Mouse (Mus musculus): Measurements from ENCODE around the gene Tial1. TPM values are rescaled to one million over a fixed set of nuclear protein-coding genes. Genes with fewer than 3 reads are reported as not detected.

Gene Tial1
- polyA plus RNA-seq, 1 experiment from 2014 or later: 15.4 TPM

GRCm38 (mm10) chr7:128402577-128402976 is 58.9 kb downstream of the Tial1 start:
- Histone ChIP-seq H3K9ac (replicated peaks; ENCODE audit: low read depth) (no peak overlapping the region), H3K9me3 (ENCODE audit: low read length) (no peaks in the 10 kb centered on the region), H3K4me3 (ENCODE audit: low read depth, low read length) (no peak overlapping the region), H3K4me2 (replicated peaks; ENCODE audit: low read depth, low read length) (no peak overlapping the region), H3K36me3 (ENCODE audit: insufficient read depth, low read length) (no peaks in the 10 kb centered on the region), H3K27ac (ENCODE audit: low read length) (no peak overlapping the region), H3K4me1 (ENCODE audit: insufficient read depth, low read depth, low read length) (no peaks in the 10 kb centered on the region), H3K27me3 (replicated peaks; ENCODE audit: insufficient read depth, low read length) (no peaks in the 10 kb centered on the region)
- DNase-seq (ENCODE audit: low spot score): no peak
- no peak for ATAC-seq
- 80% methylated on average over 8 of the region's 8 CpGs for WGBS
- TF ChIP-seq CTCF (IDR thresholded peaks at IDR 0.05) (no peak), EP300 (IDR thresholded peaks at IDR 0.05) (no peak)

GRCm38 (mm10) chr7:128398664-128399063 is 62.9 kb downstream of the Tial1 start:
- Histone ChIP-seq H3K9me3 (ENCODE audit: low read length) (no peaks in the 10 kb centered on the region), H3K36me3 (ENCODE audit: insufficient read depth, low read length) (no peaks in the 10 kb centered on the region), H3K4me3 (ENCODE audit: low read depth, low read length) (no peak overlapping the region), H3K4me2 (replicated peaks; ENCODE audit: low read depth, low read length) (no peak overlapping the region), H3K4me1 (ENCODE audit: insufficient read depth, low read depth, low read length) (no peaks in the 10 kb centered on the region), H3K9ac (replicated peaks; ENCODE audit: low read depth) (no peak overlapping the region), H3K27me3 (replicated peaks; ENCODE audit: insufficient read depth, low read length) (no peaks in the 10 kb centered on the region), H3K27ac (ENCODE audit: low read length) (no peak overlapping the region)
- WGBS: 73% methylated on average over 4 of the region's 4 CpGs
- ATAC-seq (no peak), DNase-seq (ENCODE audit: low spot score) (peak; percentile 15)
- TF ChIP-seq CTCF (IDR thresholded peaks at IDR 0.05) (no peak), EP300 (IDR thresholded peaks at IDR 0.05) (no peak)

GRCm38 (mm10) chr7:128397066-128397465 is 64.5 kb downstream of the Tial1 start:
- H3K36me3 ChIP-seq (ENCODE audit: insufficient read depth, low read length): no peaks in the 10 kb centered on the region
- H3K4me2 ChIP-seq (replicated peaks; ENCODE audit: low read depth, low read length): no peak overlapping the region
- no peaks in the 10 kb centered on the region for H3K27me3 ChIP-seq (replicated peaks; ENCODE audit: insufficient read depth, low read length)
- DNase-seq (ENCODE audit: low spot score): no peak
- H3K27ac ChIP-seq (ENCODE audit: low read length): no peak overlapping the region
- no peak for ATAC-seq
- no peak overlapping the region for H3K4me3 ChIP-seq (ENCODE audit: low read depth, low read length)
- no peak overlapping the region for H3K9ac ChIP-seq (replicated peaks; ENCODE audit: low read depth)
- no peak for TF ChIP-seq EP300 (IDR thresholded peaks at IDR 0.05)
- TF ChIP-seq CTCF (IDR thresholded peaks at IDR 0.05): no peak
- no peaks in the 10 kb centered on the region for H3K9me3 ChIP-seq (ENCODE audit: low read length)
- no peaks in the 10 kb centered on the region for H3K4me1 ChIP-seq (ENCODE audit: insufficient read depth, low read depth, low read length)
- 63% methylated on average over 2 of the region's 2 CpGs for WGBS

- no peak for DNase-seq (ENCODE audit: low spot score)
- no peaks in the 10 kb centered on the region for H3K36me3 ChIP-seq (ENCODE audit: insufficient read depth, low read length)
- H3K27me3 ChIP-seq (replicated peaks; ENCODE audit: insufficient read depth, low read length): no peaks in the 10 kb centered on the region
- no peak overlapping the region for H3K4me2 ChIP-seq (replicated peaks; ENCODE audit: low read depth, low read length)
- no peak overlapping the region for H3K9ac ChIP-seq (replicated peaks; ENCODE audit: low read depth)
- H3K9me3 ChIP-seq (ENCODE audit: low read length): no peaks in the 10 kb centered on the region
- TF ChIP-seq EP300 (IDR thresholded peaks at IDR 0.05) (no peak), CTCF (IDR thresholded peaks at IDR 0.05) (no peak)
- no peaks in the 10 kb centered on the region for H3K4me1 ChIP-seq (ENCODE audit: insufficient read depth, low read depth, low read length)
- no peak overlapping the region for H3K4me3 ChIP-seq (ENCODE audit: low read depth, low read length)
- no peak overlapping the region for H3K27ac ChIP-seq (ENCODE audit: low read length)
- 45% methylated on average over 4 of the region's 4 CpGs for WGBS
- no peak for ATAC-seq
Measured at GRCm38 (mm10) chr7:128393756-128394155, 67.8 kb downstream of the Tial1 start.

- DNase-seq (ENCODE audit: low spot score): peak; percentile 22
- H3K4me2 ChIP-seq (replicated peaks; ENCODE audit: low read depth, low read length): no peak overlapping the region
- no peaks in the 10 kb centered on the region for H3K27me3 ChIP-seq (replicated peaks; ENCODE audit: insufficient read depth, low read length)
- H3K9me3 ChIP-seq (ENCODE audit: low read length): no peaks in the 10 kb centered on the region
- H3K4me1 ChIP-seq (ENCODE audit: insufficient read depth, low read depth, low read length): no peaks in the 10 kb centered on the region
- 60% methylated on average over 5 of the region's 5 CpGs for WGBS
- no peak overlapping the region for H3K4me3 ChIP-seq (ENCODE audit: low read depth, low read length)
- no peaks in the 10 kb centered on the region for H3K36me3 ChIP-seq (ENCODE audit: insufficient read depth, low read length)
- no peak overlapping the region for H3K9ac ChIP-seq (replicated peaks; ENCODE audit: low read depth)
- H3K27ac ChIP-seq (ENCODE audit: low read length): no peak overlapping the region
- peak; percentile 20; the same call in 1 of the 2 replicates for ATAC-seq
- TF ChIP-seq CTCF (IDR thresholded peaks at IDR 0.05) (no peak), EP300 (IDR thresholded peaks at IDR 0.05) (no peak)
Measured at GRCm38 (mm10) chr7:128392972-128393314, 68.6 kb downstream of the Tial1 start.

- H3K4me1 ChIP-seq (ENCODE audit: insufficient read depth, low read depth, low read length): no peaks in the 10 kb centered on the region
- no peak overlapping the region for H3K4me2 ChIP-seq (replicated peaks; ENCODE audit: low read depth, low read length)
- no peak overlapping the region for H3K4me3 ChIP-seq (ENCODE audit: low read depth, low read length)
- no peak overlapping the region for H3K9ac ChIP-seq (replicated peaks; ENCODE audit: low read depth)
- DNase-seq (ENCODE audit: low spot score) (peak; percentile 33), ATAC-seq (peak; percentile 44)
- no peaks in the 10 kb centered on the region for H3K27me3 ChIP-seq (replicated peaks; ENCODE audit: insufficient read depth, low read length)
- H3K27ac ChIP-seq (ENCODE audit: low read length): no peak overlapping the region
- H3K9me3 ChIP-seq (ENCODE audit: low read length): no peaks in the 10 kb centered on the region
- no peaks in the 10 kb centered on the region for H3K36me3 ChIP-seq (ENCODE audit: insufficient read depth, low read length)
- TF ChIP-seq EP300 (IDR thresholded peaks at IDR 0.05) (no peak), CTCF (IDR thresholded peaks at IDR 0.05) (no peak)
- WGBS: 67% methylated on average over 18 of the region's 18 CpGs
Measured at GRCm38 (mm10) chr7:128392071-128392971, 69.2 kb downstream of the Tial1 start.

All from lung, postnatal 0 days (tissue).